Mouse (Mus musculus): ENCODE data around the gene A930004D18Rik. TPM values are rescaled to one million over a fixed set of nuclear protein-coding genes. Genes with fewer than 3 reads are reported as not detected.

The A930004D18Rik gene
- polyA plus RNA-seq, 1 experiment, result 1.8 TPM

DNA sequence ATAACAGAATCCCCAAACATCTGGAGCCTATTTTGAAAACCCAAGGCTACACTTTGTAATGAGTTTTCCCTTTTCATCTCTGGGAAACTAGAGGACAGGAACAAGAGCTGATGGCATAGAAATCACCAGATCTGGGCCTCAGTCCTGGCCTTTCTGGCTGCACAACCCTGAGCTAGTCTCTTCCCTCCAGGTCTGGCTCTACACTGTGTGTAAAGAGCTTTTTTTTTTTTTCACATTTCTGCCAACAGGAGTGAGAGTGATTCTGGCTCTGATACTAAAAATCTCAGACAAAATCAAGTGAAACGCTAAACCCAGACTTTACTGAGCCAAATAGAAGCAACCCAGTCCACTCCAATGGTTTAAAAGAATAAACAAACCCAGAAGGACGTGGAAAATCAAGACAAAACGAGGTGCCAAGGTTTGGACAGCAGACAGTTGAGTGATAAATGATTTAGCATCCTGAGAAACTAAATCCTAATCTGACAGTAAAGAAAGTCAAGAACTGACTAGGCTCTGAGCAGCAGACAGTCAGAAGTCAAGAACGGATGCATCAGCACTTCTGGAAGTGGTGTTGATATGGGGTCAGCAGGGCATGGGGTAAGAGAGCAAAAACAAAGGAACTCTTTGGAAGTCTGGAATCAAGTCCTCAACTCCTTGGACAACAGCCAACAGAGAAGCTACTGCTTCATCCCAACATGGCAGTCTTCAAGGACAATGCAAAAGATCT is 61.8 kb downstream of the A930004D18Rik start:
- H3K4me2 ChIP-seq (ENCODE audit: low read depth), result no peak overlapping the region
- no peaks in the 10 kb centered on the region for H3K79me2 ChIP-seq (ENCODE audit: control insufficient read depth, insufficient read depth)
- no peak overlapping the region for H3K4me3 ChIP-seq
- no peaks in the 10 kb centered on the region for H3K36me3 ChIP-seq (ENCODE audit: control insufficient read depth, insufficient read depth)
- no peaks in the 10 kb centered on the region for H3K27me3 ChIP-seq (ENCODE audit: control insufficient read depth, insufficient read depth, insufficient read length)
- no peak overlapping the region for H3ac ChIP-seq (ENCODE audit: control insufficient read depth, insufficient read length)
- TF ChIP-seq E2F4 (IDR thresholded peaks at IDR 0.05; ENCODE audit: insufficient read depth), result no peak
- no peak for TF ChIP-seq MYOG (IDR thresholded peaks at IDR 0.05; ENCODE audit: control insufficient read depth in 1 of 3, insufficient read depth in 1 of 3, insufficient read length in 2 of 3, low read depth in 2 of 3)
- TF ChIP-seq TCF3 (IDR thresholded peaks at IDR 0.05; ENCODE audit: insufficient read length, low read depth), result no peak
- TF ChIP-seq POLR2A (IDR thresholded peaks at IDR 0.05; ENCODE audit: insufficient read length, low read depth), result no peak
- no peak for TF ChIP-seq USF1 (IDR thresholded peaks at IDR 0.05; ENCODE audit: low read depth)
- TF ChIP-seq REST (IDR thresholded peaks at IDR 0.05; ENCODE audit: insufficient read depth, insufficient read length), result no peak
- TF ChIP-seq TCF12 (IDR thresholded peaks at IDR 0.05; ENCODE audit: insufficient read depth, poor library complexity, severe bottlenecking), result no peak
- TF ChIP-seq CEBPB (IDR thresholded peaks at IDR 0.05; ENCODE audit: insufficient read depth, poor library complexity, severe bottlenecking), result no peak

Other genes starting within 250 kb of the A930004D18Rik start
- gene H2al2a, start 40.8 kb downstream of the A930004D18Rik start, polyA plus RNA-seq (2012; fragmentation: generic; extraction: Trizol), result not detected
- gene Skida1, start 11.3 kb upstream of the A930004D18Rik start, polyA plus RNA-seq (2012; fragmentation: generic; extraction: Trizol), result 0.12 TPM
- gene Mllt10, start 17.5 kb upstream of the A930004D18Rik start, polyA plus RNA-seq (2012; fragmentation: generic; extraction: Trizol), result 12.5 TPM